Mouse (Mus musculus) gastrocnemius, postnatal 14 days (tissue): ENCODE results near the gene Ccl8. TPM values are rescaled to one million over a fixed set of nuclear protein-coding genes. Genes with fewer than 3 reads are reported as not detected.

ENCODE experiments used
- DNase-seq: peaks from one replicate; pipeline ENCODE4 v3.0.0; 2021; ENCODE audit warnings: mixed read lengths
- intact Hi-C: fragments of 180-260 bp; cut with DNase I; formaldehyde crosslinking; loops from one replicate; pipeline ENCODE4 v1.15.1; 2025; ENCODE audit warnings: low total_unique reads
- long read RNA-seq, 2 experiments: library from polyadenylated mRNA; stranded (forward); transcript quantifications; one replicate each; pipeline ENCODE4 v2.0.0; 2021
- total RNA-seq, 2 experiments: library from RNA; stranded (reverse); gene quantifications; 2 replicates each; pipeline ENCODE4 v1.2.3; 2021

The Ccl8 gene
- under 1 TPM; 0.62 to 0.66 TPM for total RNA-seq
- long read RNA-seq, experiment 1, partial matches to known transcripts: 1 of 2 reads
- long read RNA-seq, experiment 1, other reads (novel, unspliced or antisense): 0 of 2 reads
- long read RNA-seq, experiment 2, partial matches to known transcripts: 3 of 4 reads
- long read RNA-seq, experiment 2, other reads (novel, unspliced or antisense): 1 of 4 reads

- DNase-seq: no peak
- intact Hi-C loops: no loop called here
These were observed at the start of gene Ccl8 for GRCm38 (mm10) chr11:82114885-82115284. Ccl8 (plus strand) TSS chr11:82115185.

DNA sequence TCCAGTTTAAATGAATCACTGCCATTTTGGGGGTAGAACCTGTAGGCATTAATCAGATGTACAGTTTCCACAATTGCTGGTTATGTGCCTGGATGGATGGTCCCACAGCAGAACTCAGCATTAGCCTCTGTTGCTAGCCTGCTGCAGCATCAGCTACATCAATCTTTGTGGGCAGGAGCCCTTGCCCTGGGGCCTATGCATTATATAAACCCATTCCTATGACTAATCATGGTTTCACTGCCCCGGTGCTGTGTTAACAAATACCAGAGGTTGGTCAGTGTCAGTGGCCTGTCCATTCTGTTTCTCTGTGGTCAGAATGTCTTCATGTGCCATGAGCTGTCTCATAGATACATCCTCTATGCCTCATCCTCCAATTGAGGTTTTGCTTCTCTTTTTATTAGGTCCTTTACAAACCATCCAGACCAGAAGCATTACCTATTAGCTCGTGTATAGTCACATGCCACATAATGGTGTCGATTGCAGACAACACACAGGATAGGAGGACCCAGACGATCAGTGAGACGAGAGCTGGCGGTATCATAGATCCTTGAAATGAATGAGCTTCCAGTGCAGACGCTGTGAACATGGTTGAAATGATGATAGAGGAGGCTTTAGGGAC is 47.9 kb upstream of the Ccl8 start:
- intact Hi-C loops: no loop called here
- DNase-seq: no peak

GRCm38 (mm10) chr11:82071076-82071475 is 43.9 kb upstream of the Ccl8 start:
- peak; percentile 12 for DNase-seq

DNA sequence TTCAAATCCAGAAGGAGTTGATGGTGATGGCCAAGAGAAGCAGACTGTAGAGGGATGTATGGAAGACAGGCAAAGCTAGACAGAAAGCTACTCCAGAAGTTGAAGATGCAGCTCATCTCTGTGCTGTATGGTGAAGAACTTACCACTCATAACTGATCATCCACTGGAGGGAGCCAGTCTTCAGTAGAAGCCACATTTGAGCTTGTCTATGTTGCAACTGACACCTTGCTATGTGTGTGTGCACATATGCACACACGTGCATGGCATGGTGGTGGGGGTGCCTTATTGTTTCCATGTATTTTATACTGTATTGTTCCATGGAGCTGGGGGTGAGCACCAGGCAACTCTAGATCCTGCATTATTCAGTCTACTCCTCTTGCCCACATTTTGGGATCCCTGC is 42.6 kb upstream of the Ccl8 start:
- intact Hi-C loops: no loop called here
- no peak for DNase-seq

More at GRCm38 (mm10) chr11:82071076-82071475, 43.9 kb upstream of the Ccl8 start:
- intact Hi-C loops: no loop called here

- DNase-seq: peak; percentile 6
- intact Hi-C loops: no loop called here
These were observed 42.0 kb upstream of the Ccl8 start for GRCm38 (mm10) chr11:82072984-82073383.

DNA sequence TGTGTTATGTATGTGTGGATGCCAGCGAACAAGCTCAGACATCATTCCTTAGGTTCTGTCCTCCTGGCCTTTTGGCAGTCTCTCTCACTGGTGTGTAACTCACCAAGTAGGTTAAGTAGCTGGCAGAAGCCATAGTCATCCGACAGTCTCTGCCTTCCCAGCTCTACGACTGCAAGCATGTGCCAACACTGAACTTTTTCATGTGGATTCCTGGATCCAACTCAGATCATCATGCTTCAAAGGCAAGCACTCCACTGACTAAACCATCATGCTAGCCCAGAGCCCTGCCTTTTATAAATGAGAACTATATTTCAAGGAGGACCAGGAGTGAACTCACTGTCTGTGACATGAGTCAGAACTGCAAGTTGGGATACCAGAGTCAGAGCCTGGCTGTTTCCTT is 41.3 kb upstream of the Ccl8 start:
- intact Hi-C loops: no loop called here
- DNase-seq: no peak

- DNase-seq: no peak
- intact Hi-C loops: no loop called here
These were observed 38.0 kb upstream of the Ccl8 start for GRCm38 (mm10) chr11:82077031-82077430.

DNA sequence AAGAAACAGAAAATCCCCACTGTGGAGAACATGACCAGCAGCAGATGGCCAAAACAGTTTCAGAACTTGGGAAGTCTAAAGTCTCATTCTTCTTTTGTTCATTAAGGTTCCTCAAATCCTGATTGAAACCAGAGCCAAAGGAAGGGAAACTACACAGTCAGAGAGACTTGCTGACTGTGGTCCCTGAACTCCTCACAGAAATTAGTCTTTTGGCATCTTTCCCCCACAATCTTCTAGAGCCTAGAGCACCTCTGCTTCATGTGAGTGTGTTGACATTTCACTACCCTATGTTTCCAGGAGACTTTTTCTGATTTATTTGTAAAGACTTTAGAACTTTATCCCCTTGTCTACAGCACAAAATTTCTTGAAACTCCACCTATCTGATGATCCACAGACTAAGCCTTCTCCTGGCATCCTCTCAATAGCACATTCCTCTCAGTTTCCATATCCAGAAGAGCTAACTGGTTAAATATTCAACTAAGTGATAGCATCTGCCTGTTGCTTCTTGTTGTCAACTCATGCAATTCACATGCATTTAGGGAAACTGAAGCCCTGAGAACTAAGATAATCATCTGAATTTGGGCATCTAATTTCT is 36.8 kb upstream of the Ccl8 start:
- DNase-seq: no peak
- intact Hi-C loops: no loop called here

- intact Hi-C loops: no loop called here
- DNase-seq: no peak
These were observed 34.1 kb upstream of the Ccl8 start for GRCm38 (mm10) chr11:82080865-82081264.

- intact Hi-C loops: no loop called here
- no peak for DNase-seq
These were observed 30.6 kb upstream of the Ccl8 start for GRCm38 (mm10) chr11:82084360-82084759.

DNA sequence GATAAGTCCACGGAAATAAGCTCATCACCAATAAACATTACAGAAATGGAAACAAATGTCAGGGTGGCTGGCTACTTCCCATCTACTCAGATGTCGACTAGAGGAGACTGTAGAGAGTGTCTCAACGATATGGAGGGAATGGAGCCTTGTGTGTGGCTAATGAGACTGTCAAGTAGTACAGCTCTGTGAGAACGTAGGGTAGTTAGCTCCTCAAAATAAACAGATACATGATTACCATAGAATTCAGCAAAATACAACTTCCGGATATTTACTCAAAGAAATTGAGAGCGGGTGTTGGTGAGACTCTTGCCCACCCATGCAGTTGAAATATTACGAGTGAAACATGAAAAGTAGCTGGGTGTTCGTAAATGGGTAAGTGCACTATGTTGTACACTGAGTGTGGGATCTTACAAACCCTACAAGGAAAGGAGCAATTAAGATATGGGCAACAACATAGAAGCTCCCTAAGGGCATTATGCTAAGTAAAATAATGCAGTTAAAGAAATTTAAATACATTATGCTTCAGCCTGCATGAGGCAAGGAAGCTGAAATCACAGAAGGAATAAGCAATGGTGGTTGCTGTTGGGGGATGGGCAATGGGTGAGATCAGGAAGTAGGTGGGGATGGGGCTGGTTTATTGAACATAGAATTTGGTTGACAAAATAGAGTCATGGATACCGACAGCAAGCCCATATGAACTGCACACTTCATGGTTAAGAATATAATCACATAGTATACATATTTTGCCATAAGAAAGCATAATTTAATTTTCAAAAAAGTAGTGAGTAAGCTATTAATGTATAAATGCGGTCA is 15.3 kb upstream of the Ccl8 start:
- intact Hi-C loops: no loop called here
- no peak for DNase-seq

DNA sequence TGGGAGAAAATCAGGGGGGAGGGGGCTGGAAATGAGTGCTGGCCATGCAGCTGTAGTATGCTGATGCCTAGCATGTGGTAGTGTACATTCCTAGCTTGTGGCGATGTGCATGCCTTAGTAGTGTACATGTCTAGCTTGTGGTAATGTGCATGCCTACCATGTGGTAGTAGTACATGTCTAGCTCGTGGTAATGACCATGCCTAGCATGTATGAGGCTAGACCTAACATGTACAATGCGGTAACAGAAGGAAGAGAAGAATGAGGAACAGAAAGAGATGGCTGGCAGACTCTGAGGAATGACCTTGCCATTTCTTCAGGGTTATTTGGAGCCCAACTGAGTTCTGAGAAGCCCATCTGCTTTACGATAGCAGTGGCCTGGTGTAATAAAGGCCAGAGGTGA is 13.9 kb upstream of the Ccl8 start:
- intact Hi-C loops: no loop called here
- DNase-seq: no peak

DNA sequence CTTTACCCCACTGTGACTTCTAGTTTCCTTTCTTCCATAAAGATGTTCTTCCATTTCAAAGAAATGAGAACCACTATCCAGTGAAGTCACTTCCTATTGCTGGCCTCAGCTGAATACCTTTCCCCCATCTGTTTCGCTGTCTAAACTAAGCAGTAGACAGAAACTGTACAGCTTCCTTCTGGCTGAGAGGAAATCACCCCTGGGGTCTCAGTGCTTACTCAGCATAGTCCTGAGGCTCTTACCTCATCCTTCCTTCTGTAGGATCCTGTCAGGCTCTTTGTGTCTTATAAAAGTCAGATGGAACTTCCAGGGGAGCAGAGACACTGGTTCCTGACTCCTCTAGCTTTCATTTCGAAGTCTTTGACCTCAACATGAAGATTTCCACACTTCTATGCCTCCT is 13.5 kb upstream of the Ccl8 start, which contains the start of gene Ccl12:
Ccl12 (plus strand) TSS at position 317 of the 400 bp plus-strand sequence.
- no peak for DNase-seq
- intact Hi-C loops: no loop called here

- DNase-seq: no peak
- intact Hi-C loops: no loop called here
These were observed 5.4 kb upstream of the Ccl8 start for GRCm38 (mm10) chr11:82109611-82110010.

DNA sequence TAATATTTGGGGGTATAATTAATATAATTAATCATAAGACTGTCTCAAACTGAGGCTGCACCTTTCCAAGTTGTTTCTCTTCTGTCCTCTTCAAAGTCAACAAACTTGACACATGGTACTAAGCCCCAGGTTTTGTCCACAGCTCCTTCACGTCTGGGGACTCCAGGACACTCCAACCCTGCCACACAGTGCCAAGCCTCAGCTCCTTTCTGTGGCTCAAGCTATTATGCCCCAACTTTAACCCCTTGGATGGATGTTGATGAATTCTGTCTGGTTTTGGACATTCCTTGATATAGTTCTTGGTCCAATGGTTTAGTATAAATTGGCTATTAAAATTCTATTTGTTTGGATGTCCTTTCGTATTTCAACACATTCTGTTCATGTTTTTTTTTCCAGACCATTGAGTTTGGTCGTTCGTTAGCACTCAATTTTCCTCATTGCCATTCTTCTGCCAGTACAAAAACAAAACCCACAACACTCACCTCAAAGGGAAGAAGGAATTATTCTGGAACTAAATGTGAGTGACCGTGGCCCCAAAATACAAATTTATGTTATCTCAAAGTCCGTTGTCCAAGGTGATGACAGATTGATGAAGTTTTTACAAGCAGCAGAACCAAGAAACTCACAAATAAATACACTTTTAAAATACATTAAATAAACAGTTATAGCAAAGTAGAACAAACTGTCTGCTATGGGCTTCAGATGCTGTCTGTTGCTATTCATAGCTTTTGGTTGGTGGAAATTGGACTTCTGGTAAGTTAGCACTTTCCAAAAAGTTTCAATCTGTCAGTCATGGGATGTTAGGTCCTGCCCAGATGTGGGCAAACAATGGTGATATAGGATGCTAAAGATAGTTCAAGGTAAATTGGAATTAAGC is 4.4 kb upstream of the Ccl8 start:
- intact Hi-C loops: no loop called here
- DNase-seq: no peak

DNA sequence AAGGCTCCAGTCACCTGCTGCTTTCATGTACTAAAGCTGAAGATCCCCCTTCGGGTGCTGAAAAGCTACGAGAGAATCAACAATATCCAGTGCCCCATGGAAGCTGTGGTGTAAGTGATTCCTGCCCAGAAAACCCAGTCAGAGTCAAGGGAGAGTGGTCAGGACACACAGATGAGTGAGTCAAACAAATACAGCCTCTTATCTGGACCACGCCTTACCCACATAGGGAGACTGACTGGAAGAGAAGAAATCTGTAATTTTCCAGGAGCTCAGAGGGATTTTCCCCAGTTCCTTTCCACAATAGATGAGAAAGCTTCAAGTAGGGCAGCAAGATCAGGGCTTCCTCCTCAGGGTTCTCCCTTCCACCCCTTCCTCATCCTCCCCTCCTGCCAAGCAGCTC is 1.1 kb downstream of the Ccl8 start:
- DNase-seq: no peak
- intact Hi-C loops: no loop called here

DNA sequence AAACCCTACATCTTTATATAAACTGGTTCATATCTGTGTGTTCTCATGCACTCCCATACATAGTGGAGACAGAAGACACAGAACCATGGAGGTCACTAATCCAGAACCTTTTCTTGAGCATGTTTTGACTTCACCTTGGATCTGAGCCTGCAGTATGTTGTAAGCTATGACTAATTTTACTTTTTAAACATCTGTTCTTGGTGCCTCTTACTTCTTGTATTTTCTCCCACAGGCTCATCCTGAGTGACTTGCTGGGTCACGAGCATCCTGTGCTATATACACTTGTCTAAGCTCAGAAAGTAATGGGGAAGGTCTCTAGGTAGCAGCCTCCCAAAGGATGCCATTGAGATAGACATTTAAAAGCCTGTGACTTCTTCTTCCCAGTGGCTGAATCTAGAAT is 18.0 kb downstream of the Ccl8 start:
- intact Hi-C loops: no loop called here
- DNase-seq: no peak

GRCm38 (mm10) chr11:82136196-82136595 is 21.2 kb downstream of the Ccl8 start:
- DNase-seq: no peak
- intact Hi-C loops: no loop called here

- DNase-seq: no peak
- intact Hi-C loops: no loop called here
These were observed 24.6 kb downstream of the Ccl8 start for GRCm38 (mm10) chr11:82139492-82140094.
